Mouse (Mus musculus) gastrocnemius, postnatal 10 days (tissue): ENCODE results near the gene Birc7. TPM values are rescaled to one million over a fixed set of nuclear protein-coding genes. Genes with fewer than 3 reads are reported as not detected.
A peak's percentile ranks its signal among the peaks of the same experiment; 100 is the strongest.

Experiments used
- DNase-seq: peaks from one replicate; pipeline ENCODE4 v3.0.0; 2021; ENCODE audit warnings: mixed read lengths
- microRNA-seq, 2 experiments: library from miRNA; unstranded; fragments of <30 nt; microRNA quantifications; one replicate each; pipeline ENCODE4 v1.2.0; 2021
- total RNA-seq, 2 experiments: library from RNA; stranded (reverse); gene quantifications; 2 replicates each; pipeline ENCODE4 v1.2.3; 2021

Gene Birc7
- total RNA-seq, 2 experiments from 2014 or later = not detected

GRCm38 (mm10) chr2:180967010-180967763 lies 38.4 kb downstream of the Birc7 start, which contains the start of gene Arfgap1:
Gene Arfgap1 (plus strand): TSS chr2:180967225.
- DNase-seq = peak; percentile 94

- no peak for DNase-seq
These were observed 52.3 kb downstream of the Birc7 start for GRCm38 (mm10) chr2:180981133-180981532.

Small RNAs within 50 kb of the gene (microRNA-seq; reads per million reads assigned to microRNA genes)
- gene Mir124a-3 = 0 reads per million in 2 experiments

Other genes starting within 250 kb of the Birc7 start
- gene Dido1, start 219.0 kb upstream of the Birc7 start, total RNA-seq = 10 to 100 TPM; 21.4 to 32.2 TPM
- gene Gid8, start 218.9 kb upstream of the Birc7 start, total RNA-seq = 10 to 100 TPM; 50.4 to 51.6 TPM
- 1 to 10 TPM in 1 of 2 experiments, under 1 TPM in 1; 0.52 to 1.8 TPM for gene Slc17a9, start 203.8 kb upstream of the Birc7 start, total RNA-seq
- gene Bhlhe23, start 152.1 kb upstream of the Birc7 start, total RNA-seq = not detected
- gene Ythdf1, start 8.1 kb upstream of the Birc7 start, total RNA-seq = 10 to 100 TPM; 34.3 to 38.9 TPM
- 1 to 10 TPM; 1.4 to 2.2 TPM for gene Nkain4, start 25.7 kb downstream of the Birc7 start, total RNA-seq
- 10 to 100 TPM; 37.9 to 54.0 TPM for gene Arfgap1, start 38.2 kb downstream of the Birc7 start, total RNA-seq
- 1 to 10 TPM; 6.1 to 7.6 TPM for gene Col20a1, start 57.5 kb downstream of the Birc7 start, total RNA-seq
- gene Chrna4, start 114.5 kb downstream of the Birc7 start, total RNA-seq = 1 to 10 TPM; 2.6 to 2.8 TPM
- under 1 TPM; 0.23 to 0.47 TPM for gene Kcnq2, start 206.3 kb downstream of the Birc7 start, total RNA-seq
- gene Eef1a2, start 228.0 kb downstream of the Birc7 start, total RNA-seq = 1,000 to 10,000 TPM; 1,498 to 1,682 TPM